Mouse (Mus musculus) kidney, postnatal 10 days (tissue): ENCODE measurements around the gene Ncf2.
A peak's percentile ranks its signal among the peaks of the same experiment; 100 is the strongest.

Experiments used
- DNase-seq: peaks from one replicate; pipeline ENCODE4 v3.0.0; 2021; ENCODE audit warnings: mixed read lengths

Ncf2 gene

GRCm38 (mm10) chr1:152796683-152797263 is 3.2 kb upstream of the Ncf2 start:
- DNase-seq, result no peak

DNA sequence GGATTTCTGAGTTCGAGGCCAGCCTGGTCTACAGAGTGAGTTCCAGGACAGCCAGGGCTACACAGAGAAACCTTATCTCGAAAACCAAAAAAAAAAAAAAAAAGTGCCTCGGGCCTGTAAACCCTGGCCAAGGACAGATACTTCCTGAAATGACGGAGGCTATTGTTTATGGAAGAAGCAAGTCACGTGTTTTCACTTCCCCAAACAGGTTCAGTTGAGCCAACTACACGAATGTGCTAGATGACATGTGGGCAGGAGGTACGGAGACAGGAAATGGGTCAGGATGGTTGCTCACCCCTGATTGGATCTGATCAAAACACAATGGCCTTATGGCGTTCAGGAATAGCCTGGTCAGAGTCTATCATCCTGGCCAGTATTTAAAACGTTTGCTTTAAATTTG is 1.9 kb upstream of the Ncf2 start:
- DNase-seq, result no peak

- DNase-seq, result no peak
Observed at GRCm38 (mm10) chr1:152800633-152801176, 711 bp downstream of the Ncf2 start.

DNA sequence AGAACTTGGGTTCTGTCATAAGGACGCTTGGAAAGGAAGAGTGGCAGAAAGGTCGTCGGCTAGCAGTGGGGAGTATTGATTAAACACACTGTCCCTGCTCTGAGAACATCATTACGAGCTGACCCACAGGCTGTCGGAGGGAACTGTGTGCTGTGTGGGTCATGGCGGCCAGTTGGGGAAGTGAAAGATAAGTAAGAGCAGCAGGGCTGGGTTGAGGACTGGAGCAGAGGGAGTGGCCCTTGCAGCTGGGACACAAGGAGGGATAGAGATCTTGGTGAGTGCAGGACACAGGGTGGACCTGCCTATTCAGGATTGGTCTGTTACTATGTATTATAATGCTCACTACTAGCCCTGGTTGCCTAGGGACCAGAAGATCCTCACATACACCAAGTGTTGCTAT is 4.9 kb downstream of the Ncf2 start:
- no peak for DNase-seq

GRCm38 (mm10) chr1:152807619-152808391 is 7.8 kb downstream of the Ncf2 start:
- DNase-seq, result peak; percentile 21

DNA sequence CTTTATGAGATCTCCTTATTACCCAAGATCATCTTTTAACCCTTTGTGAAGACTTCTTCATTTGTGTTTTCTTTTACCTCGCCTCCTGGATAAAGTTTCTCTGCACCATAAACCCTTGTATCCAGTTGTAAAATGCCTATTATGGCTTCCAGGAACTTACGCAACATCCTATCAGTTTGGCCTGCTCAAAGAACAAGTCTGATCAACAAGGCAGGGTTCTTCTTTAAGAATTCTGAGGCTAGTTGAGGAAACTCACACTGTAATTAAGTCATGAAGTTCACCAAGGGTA is 8.3 kb downstream of the Ncf2 start:
- DNase-seq, result no peak

DNA sequence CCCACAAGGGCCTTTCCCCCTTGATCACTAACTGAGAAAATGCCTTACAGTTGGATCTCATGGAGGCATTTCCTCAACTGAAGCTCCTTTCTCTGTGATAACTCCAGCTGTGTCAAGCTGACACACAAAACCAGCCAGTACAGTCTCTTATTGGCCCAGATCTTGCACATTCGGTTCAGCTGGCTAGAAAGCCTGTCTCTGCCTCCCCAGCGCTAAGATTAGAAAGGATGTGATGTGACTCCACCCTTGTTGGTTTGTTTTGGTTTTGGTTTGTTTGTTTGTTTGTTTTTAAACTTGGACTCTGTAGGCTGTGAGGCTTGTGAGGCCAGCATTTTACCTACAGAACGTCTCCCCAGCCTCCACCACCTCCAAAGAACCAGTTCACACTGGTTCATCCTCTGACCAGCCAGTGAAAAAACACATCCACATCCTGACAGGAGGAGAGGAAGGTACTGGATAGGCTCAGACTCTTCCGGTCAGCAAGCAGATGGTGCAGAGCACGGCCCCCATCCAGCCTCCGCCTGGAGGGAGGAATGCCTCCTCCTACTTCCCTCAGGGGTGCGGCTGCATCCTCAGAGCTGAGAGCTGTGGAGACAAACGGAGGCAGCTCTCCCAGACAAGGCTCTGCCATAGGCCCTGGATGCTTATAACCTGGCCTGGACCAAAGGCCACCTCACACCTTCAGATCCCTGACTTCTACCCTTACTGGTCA is 9.7 kb downstream of the Ncf2 start:
- DNase-seq, result peak; percentile 61

GRCm38 (mm10) chr1:152810533-152811439 is 10.8 kb downstream of the Ncf2 start:
- no peak for DNase-seq

DNA sequence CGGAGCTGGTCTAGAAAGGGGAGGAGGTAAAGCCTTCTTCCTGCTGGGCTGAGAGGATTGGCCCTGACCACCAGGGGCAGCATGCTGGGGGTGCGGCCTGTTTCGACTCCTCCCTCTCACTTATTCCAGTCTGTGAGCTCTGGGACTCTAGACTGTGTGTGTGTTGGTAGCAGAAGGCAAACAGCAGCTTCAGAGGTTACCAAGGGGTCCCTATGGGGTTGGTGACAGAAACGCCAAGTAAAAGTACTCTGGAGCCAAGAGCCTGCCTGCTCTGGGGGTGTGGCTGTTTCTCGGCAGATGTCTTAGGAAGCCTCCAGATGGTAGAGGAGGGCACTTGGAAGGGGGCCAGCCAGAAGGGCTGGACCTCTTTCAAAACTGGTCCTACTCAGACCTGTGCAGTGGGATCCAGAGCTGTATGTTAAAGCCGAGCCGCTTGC is 15.3 kb downstream of the Ncf2 start:
- peak; percentile 57 for DNase-seq

- DNase-seq, result no peak
Observed at GRCm38 (mm10) chr1:152817027-152817769, 17.2 kb downstream of the Ncf2 start.

GRCm38 (mm10) chr1:152817794-152818193 is 17.8 kb downstream of the Ncf2 start:
- DNase-seq, result peak; percentile 75

DNA sequence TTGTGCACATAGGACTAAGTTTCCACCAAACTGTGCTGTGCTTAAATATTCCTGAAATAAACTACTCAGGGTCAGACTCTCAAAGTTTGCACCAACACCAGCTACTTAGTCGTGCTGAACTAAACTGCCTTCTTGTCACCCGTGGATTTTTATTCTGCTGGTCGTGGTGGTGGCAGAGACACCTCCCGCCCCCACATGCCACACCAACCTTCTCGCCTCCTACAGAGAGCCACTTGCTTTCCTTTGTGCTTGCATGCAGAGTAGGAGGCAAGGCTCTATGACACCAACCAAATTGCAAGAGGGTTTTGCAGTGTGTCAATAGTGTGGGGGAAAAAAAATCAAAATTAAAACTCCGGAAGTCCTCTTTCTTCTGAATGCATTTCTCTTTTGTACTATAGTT is 19.6 kb downstream of the Ncf2 start:
- DNase-seq, result no peak

DNA sequence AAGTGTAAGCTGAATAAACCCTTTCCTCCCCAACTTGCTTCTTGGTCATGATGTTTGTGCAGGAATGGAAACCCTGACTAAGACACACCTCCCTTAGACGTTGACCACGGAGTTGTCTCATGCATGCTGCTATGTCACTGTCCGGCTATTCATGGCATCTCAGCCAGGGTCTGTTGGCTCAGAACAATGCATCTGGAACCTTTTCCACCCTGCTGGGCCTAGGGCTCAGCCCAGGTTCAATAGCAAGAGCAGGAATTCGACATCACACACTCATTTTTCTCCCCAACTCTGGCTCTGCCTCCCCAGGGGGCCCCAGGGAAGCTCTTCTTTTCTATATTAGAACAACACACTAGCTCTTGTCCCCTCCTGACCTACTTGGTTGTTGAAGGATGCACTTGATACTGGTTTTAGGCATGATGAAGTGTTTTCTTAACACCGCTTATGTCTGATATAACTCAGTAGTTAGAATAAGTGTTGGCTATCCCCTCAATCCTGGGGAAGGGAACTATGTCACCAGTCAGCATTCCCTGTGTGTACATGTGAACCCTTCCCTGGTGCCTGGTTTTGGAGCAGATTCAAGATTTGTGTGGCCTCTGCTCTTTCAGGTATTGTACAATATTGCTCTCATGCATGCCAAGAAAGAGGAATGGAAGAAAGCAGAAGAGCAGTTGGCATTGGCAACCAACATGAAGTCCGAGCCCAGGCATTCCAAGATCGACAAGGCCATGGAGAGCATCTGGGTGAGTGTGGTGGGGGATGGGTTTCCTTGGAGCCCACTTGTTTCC is 21.1 kb downstream of the Ncf2 start:
- no peak for DNase-seq

DNA sequence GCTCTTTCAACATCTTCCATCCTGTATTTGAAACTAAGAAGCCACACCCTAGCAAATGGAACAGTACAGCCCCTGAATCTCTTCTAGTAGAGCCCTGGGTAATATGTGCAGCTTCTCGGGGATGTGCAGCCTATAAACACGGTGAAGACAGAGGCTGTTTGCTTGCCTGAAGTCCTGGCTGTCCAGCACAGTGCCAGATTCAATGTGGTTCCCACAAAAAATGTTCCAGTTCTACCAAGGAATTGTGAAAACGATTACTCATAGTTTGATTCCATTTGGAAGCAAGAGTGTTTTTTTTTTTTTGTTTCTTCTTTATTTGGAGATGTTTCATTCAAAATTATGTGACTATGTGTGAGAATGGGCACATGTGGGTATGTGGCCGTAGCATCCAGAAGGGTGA is 21.8 kb downstream of the Ncf2 start:
- no peak for DNase-seq

DNA sequence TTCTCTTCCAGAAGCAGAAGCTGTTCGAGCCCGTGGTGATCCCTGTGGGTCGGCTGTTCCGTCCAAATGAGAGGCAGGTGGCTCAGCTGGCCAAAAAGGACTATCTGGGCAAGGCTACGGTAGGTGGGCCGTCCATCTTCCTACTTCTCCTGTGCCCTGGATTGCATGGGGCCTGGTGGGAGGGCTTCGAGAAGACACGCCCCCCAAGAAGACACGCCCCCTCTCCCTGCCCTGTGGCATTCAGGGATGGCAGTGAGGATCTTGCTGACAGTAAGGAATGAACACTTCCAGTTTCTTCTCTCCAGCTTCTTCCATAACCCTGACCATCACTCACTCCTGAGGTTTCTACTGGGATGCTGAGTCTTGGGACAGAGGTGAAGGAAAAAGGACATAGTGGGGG is 24.2 kb downstream of the Ncf2 start:
- no peak for DNase-seq

- no peak for DNase-seq
Observed at GRCm38 (mm10) chr1:152826446-152826845, 26.5 kb downstream of the Ncf2 start.

GRCm38 (mm10) chr1:152828168-152828567 is 28.2 kb downstream of the Ncf2 start:
- no peak for DNase-seq

- no peak for DNase-seq
Observed at GRCm38 (mm10) chr1:152828637-152829355, 28.8 kb downstream of the Ncf2 start.

GRCm38 (mm10) chr1:152830054-152830453 is 30.1 kb downstream of the Ncf2 start:
- no peak for DNase-seq

DNA sequence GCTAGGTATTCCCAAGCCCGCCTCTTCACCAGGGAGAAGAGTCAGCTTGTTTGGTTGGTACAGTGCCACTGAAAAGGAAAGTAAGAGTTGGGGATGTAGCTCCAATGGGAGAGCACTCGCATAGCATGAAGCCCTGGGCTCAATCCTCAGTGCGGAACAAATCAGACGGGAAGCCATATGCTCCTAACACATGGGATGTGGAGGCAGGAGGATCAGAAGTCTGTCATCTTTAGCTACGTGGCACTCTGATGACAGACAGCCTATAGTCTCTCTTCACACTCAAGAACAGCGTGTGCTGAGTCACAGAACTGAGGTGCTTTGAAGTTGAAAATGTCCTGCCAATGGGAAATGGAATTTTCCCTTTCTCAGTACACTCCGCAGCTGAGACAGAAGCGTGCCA is 31.0 kb downstream of the Ncf2 start:
- no peak for DNase-seq

DNA sequence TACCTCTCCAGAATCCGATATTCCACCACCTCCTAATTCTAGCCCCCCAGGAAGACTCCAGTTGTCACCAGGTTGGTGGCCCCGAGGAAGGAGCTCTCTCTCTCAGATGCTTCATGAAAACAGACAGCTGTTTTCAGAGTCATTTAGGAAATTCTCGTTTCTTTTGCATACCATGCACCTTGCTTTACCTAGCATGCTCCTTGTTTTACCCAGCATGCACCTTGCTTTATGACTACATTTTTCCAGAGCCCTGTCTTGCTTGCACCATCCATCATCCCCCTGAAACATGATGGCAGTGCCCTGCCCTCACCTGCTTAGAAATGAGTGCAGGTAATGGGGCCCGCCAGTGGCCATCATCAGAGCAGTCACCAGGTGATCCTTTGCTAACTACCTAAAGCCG is 31.6 kb downstream of the Ncf2 start:
- no peak for DNase-seq
